Mouse (Mus musculus) embryonic facial prominence, embryonic 12.5 days (tissue): ENCODE data around the gene 1110008P14Rik. TPM values are rescaled to one million over a fixed set of nuclear protein-coding genes. Genes with fewer than 3 reads are reported as not detected.

ENCODE experiments used
- ATAC-seq: fragments of 200-750 bp; cut with Nextera tagmentation; 2 replicates; pipeline ENCODE4 v1.8.0; 2017; ENCODE audit not compliant: insufficient number of reproducible peaks, insufficient read depth, low FRiP score, low TSS enrichment
- H3K27ac ChIP-seq: fragments of 300-500 bp; sonication (generic); 2 replicates; pipeline ENCODE4 v1.5.1; 2016; ENCODE audit warnings: mild to moderate bottlenecking
- H3K27me3 ChIP-seq: fragments of 300-500 bp; sonication (generic); 2 replicates; pipeline ENCODE4 v1.6.1; 2016; ENCODE audit warnings: mild to moderate bottlenecking, moderate library complexity
- H3K36me3 ChIP-seq: fragments of 300-500 bp; sonication (generic); 2 replicates; pipeline ENCODE4 v1.6.1; 2016; ENCODE audit warnings: mild to moderate bottlenecking
- H3K4me1 ChIP-seq: fragments of 300-500 bp; sonication (generic); 2 replicates; pipeline ENCODE4 v1.6.1; 2016
- H3K4me2 ChIP-seq: fragments of 300-500 bp; sonication (generic); replicated peaks from 2 replicates; pipeline ENCODE4 v1.6.1; 2016; ENCODE audit warnings: mild to moderate bottlenecking, moderate library complexity
- H3K4me3 ChIP-seq: fragments of 300-500 bp; sonication (generic); 2 replicates; pipeline ENCODE4 v1.5.1; 2016; ENCODE audit warnings: mild to moderate bottlenecking
- H3K9ac ChIP-seq: fragments of 300-500 bp; sonication (generic); 2 replicates; pipeline ENCODE4 v1.6.1; 2016; ENCODE audit warnings: mild to moderate bottlenecking, moderate library complexity
- H3K9me3 ChIP-seq: fragments of 300-500 bp; sonication (generic); 2 replicates; pipeline ENCODE4 v1.6.1; 2016; ENCODE audit warnings: mild to moderate bottlenecking, moderate library complexity
- WGBS: fragments of 180-500 bp; shearing (Covaris S2); methylation state at CpG from one replicate; pipeline ENCODE4 v1.1.7; 2016; 5-methylcytosine and 5-hydroxymethylcytosine counted together
- polyA plus RNA-seq: library from polyadenylated mRNA; unstranded; fragments of >200 nt; fragmentation: Nextera tagmentation; extraction: Ambion mirVana; gene quantifications from 2 replicates; pipeline ENCODE4 v1.2.1, GENCODE M21; 2016

Gene 1110008P14Rik
- polyA plus RNA-seq, 1 experiment from 2014 or later: 53.9 TPM

- 0 out of 2 replicates have a peak overlapping the region, but pooled peaks have one; percentile 5 for H3K9ac ChIP-seq
- no peak overlapping the region for H3K4me3 ChIP-seq
- peaks cover 19% of the 10 kb centered on the region; the same call in 1 of the 2 replicates for H3K36me3 ChIP-seq
- no peak overlapping the region for H3K4me2 ChIP-seq
- no peaks in the 10 kb centered on the region for H3K9me3 ChIP-seq
- H3K4me1 ChIP-seq: peaks cover 30% of the 10 kb centered on the region
- WGBS: 39% methylated on average over 8 of the region's 8 CpGs
- no peak for ATAC-seq
- no peak overlapping the region for H3K27ac ChIP-seq
- no peaks in the 10 kb centered on the region for H3K27me3 ChIP-seq
These were observed 32.0 kb downstream of the 1110008P14Rik start for GRCm38 (mm10) chr2:32349625-32350255.

DNA sequence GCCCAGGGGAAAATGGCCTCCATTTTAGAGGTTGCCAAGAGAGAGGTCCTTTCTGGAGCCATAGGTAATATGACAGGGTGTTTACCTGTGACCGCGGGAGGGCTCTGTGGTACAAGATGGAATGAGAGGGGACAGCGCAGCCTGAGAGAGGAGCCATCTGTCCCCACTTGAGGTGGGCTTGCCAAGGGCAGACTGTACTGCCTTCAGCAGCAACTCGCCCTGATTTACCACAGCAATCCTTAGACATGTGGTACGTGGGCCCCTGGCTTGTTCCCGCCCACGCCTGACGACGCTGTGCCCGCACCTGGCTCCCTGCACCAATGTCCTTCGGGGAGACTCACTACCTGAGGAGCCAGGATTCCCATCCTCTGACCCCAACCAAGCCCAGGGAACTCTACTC lies 33.4 kb downstream of the 1110008P14Rik start:
- H3K4me2 ChIP-seq: no peak overlapping the region
- no peaks in the 10 kb centered on the region for H3K27me3 ChIP-seq
- H3K9me3 ChIP-seq: no peaks in the 10 kb centered on the region
- H3K4me3 ChIP-seq: no peak overlapping the region
- H3K27ac ChIP-seq: no peak overlapping the region
- H3K36me3 ChIP-seq: peaks cover 28% of the 10 kb centered on the region; the same call in 1 of the 2 replicates
- H3K4me1 ChIP-seq: peaks cover 26% of the 10 kb centered on the region
- no peak overlapping the region for H3K9ac ChIP-seq
- 82% methylated on average over 11 of the region's 11 CpGs for WGBS
- no peak for ATAC-seq

- Histone ChIP-seq H3K36me3 (peaks cover 28% of the 10 kb centered on the region; the same call in 1 of the 2 replicates), H3K27ac (no peak overlapping the region), H3K9me3 (no peaks in the 10 kb centered on the region), H3K4me1 (peaks cover 25% of the 10 kb centered on the region), H3K4me3 (no peak overlapping the region), H3K4me2 (no peak overlapping the region), H3K27me3 (no peaks in the 10 kb centered on the region), H3K9ac (no peak overlapping the region)
- ATAC-seq: no peak
- WGBS: 76% methylated on average over 6 of the region's 6 CpGs
These were observed 34.7 kb downstream of the 1110008P14Rik start for GRCm38 (mm10) chr2:32347019-32347418.

DNA sequence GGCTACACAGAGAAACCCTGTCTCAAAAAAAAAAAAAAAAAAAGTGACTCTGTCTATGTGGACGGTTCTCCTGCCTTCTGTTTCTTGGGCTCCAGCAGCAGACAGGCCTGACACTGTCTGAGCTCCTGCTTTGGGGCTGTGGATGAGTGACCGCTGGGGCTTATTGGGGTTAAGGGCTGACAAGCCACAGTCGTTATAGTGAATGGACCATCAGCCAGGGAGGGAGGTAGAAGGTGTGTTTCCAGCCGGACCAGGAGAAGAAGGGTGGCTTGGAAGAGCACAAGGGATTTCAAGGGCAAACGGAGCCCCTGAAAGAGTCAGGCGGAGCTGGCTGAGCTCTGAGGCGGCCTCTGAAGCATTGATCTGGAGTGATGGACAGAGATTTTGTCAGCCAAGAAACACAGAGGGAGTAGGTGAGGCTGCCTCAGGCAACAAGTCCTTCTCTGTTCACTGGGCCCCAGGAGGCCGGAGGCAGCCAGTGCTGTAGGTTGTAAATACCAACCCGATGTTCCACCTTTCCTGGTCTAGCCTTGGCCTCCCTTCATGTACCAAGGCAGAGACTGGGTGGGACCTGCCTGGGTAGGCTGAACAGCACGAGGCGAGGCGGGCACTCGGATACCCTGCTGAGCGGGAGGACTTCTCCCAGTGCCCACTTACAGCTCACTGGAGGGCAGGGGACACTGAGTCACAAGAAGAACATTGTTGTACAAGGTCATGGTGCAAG lies 37.0 kb downstream of the 1110008P14Rik start:
- no peak overlapping the region for H3K4me3 ChIP-seq
- no peaks in the 10 kb centered on the region for H3K27me3 ChIP-seq
- no peak overlapping the region for H3K4me2 ChIP-seq
- WGBS: 70% methylated on average over 14 of the region's 14 CpGs
- H3K9me3 ChIP-seq: no peaks in the 10 kb centered on the region
- H3K9ac ChIP-seq: no peak overlapping the region
- peaks cover 34% of the 10 kb centered on the region for H3K36me3 ChIP-seq
- H3K27ac ChIP-seq: no peak overlapping the region
- peaks cover 3% of the 10 kb centered on the region for H3K4me1 ChIP-seq
- ATAC-seq: no peak

DNA sequence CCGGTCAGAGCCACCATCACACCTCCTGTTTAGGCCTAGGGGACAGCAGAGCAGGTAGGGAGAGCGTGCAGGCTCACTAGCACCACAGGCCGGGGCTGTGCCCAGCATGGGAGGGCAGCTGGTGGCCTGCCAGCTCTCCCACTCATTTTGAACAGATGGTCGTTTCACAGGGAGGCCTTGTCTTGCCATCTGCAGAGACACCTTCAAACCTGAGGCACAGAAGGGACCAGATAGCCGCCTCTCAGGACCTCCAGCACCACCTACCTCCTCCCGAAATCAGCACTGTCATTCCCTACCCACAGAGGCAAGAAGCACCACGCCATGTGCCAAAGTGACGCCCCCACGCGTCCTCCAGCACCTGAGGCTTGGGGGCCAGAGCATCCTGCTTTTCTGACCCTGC lies 37.7 kb downstream of the 1110008P14Rik start:
- Histone ChIP-seq H3K4me3 (no peak overlapping the region), H3K27ac (no peak overlapping the region), H3K9me3 (no peaks in the 10 kb centered on the region), H3K36me3 (peaks cover 40% of the 10 kb centered on the region), H3K27me3 (no peaks in the 10 kb centered on the region), H3K4me2 (no peak overlapping the region), H3K9ac (no peak overlapping the region), H3K4me1 (no peaks in the 10 kb centered on the region)
- 81% methylated on average over 10 of the region's 10 CpGs for WGBS
- no peak for ATAC-seq

DNA sequence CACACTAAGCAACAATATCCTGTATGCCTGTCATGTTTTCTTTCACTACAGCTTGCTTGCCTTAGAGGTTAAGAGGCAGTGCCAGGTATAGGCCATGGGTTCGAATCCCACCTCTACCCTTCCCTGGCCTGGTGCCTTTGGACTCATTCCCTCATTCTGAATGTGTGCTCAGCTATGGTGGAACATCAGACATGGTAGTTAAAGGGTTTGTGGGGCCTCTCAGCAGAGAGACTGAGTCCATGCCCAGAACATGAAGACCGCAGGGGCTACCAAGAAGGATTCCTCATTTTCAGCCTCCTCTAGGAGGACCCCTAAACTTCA lies 38.4 kb downstream of the 1110008P14Rik start:
- H3K9ac ChIP-seq: no peak overlapping the region
- no peak overlapping the region for H3K27ac ChIP-seq

GRCm38 (mm10) chr2:32342539-32343350 lies 39.0 kb downstream of the 1110008P14Rik start:
- no peaks in the 10 kb centered on the region for H3K9me3 ChIP-seq
- 77% methylated on average over 6 of the region's 6 CpGs for WGBS
- H3K4me3 ChIP-seq: no peak overlapping the region
- H3K9ac ChIP-seq: 0 out of 2 replicates have a peak overlapping the region, but pooled peaks have one; percentile 7
- H3K4me2 ChIP-seq: no peak overlapping the region
- H3K36me3 ChIP-seq: peaks cover 40% of the 10 kb centered on the region
- no peaks in the 10 kb centered on the region for H3K4me1 ChIP-seq
- no peak overlapping the region for H3K27ac ChIP-seq
- no peaks in the 10 kb centered on the region for H3K27me3 ChIP-seq
- peak; percentile 23; the same call in 1 of the 2 replicates for ATAC-seq

More for the DNA sequence above, 38.4 kb downstream of the 1110008P14Rik start:
- ATAC-seq: no peak
- Histone ChIP-seq H3K4me1 (no peaks in the 10 kb centered on the region), H3K36me3 (peaks cover 37% of the 10 kb centered on the region), H3K27me3 (no peaks in the 10 kb centered on the region), H3K9me3 (no peaks in the 10 kb centered on the region), H3K4me2 (no peak overlapping the region), H3K4me3 (no peak overlapping the region)
- WGBS: 97% methylated on average over 2 of the region's 2 CpGs

DNA sequence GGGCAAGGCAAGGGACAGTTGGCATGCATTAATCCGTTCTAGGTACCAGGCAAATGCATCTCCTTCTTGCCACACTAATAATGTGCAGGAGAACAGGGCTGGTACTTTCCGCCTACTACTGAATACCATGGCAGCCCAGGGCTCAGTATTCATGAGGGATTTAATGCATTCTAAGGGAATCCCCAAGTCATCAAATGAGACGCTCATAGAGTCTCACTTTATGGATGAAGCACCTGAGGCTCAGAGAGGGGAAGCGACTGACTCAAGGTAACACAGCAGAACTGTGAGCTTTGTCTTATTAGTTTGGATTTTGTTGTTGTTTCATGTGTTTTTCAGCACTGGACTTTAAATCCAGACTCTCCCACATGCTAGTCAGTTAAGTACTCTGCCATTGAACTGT lies 39.7 kb downstream of the 1110008P14Rik start:
- H3K27me3 ChIP-seq: no peaks in the 10 kb centered on the region
- whole genome bisulfite sequencing: 87% methylated on average over 4 of the region's 4 CpGs

GRCm38 (mm10) chr2:32341634-32341939 lies 40.2 kb downstream of the 1110008P14Rik start:
- Histone ChIP-seq H3K4me1 (no peaks in the 10 kb centered on the region), H3K27ac (no peak overlapping the region), H3K27me3 (no peaks in the 10 kb centered on the region), H3K36me3 (peaks cover 45% of the 10 kb centered on the region), H3K4me2 (no peak overlapping the region), H3K4me3 (no peak overlapping the region), H3K9me3 (no peaks in the 10 kb centered on the region), H3K9ac (no peak overlapping the region)
- WGBS: 85% methylated on average over 4 of the region's 4 CpGs
- no peak for ATAC-seq

More for the DNA sequence above, 39.7 kb downstream of the 1110008P14Rik start:
- Histone ChIP-seq H3K9me3 (no peaks in the 10 kb centered on the region), H3K4me2 (no peak overlapping the region), H3K9ac (no peak overlapping the region), H3K27ac (no peak overlapping the region), H3K36me3 (peaks cover 45% of the 10 kb centered on the region), H3K4me3 (no peak overlapping the region), H3K4me1 (no peaks in the 10 kb centered on the region)
- ATAC-seq: no peak

- 77% methylated on average over 13 of the region's 13 CpGs for WGBS
- no peak overlapping the region for H3K9ac ChIP-seq
- no peaks in the 10 kb centered on the region for H3K4me1 ChIP-seq
- H3K36me3 ChIP-seq: peaks cover 49% of the 10 kb centered on the region
- no peak overlapping the region for H3K27ac ChIP-seq
- no peaks in the 10 kb centered on the region for H3K27me3 ChIP-seq
- no peak for ATAC-seq
- H3K4me2 ChIP-seq: no peak overlapping the region
- H3K9me3 ChIP-seq: no peaks in the 10 kb centered on the region
- H3K4me3 ChIP-seq: no peak overlapping the region
These were observed 40.7 kb downstream of the 1110008P14Rik start for GRCm38 (mm10) chr2:32340836-32341633.

GRCm38 (mm10) chr2:32339912-32340642 lies 41.7 kb downstream of the 1110008P14Rik start:
- peaks cover 58% of the 10 kb centered on the region for H3K36me3 ChIP-seq
- 49% methylated on average over 26 of the region's 26 CpGs for WGBS
- no peaks in the 10 kb centered on the region for H3K4me1 ChIP-seq
- H3K27me3 ChIP-seq: no peaks in the 10 kb centered on the region
- no peak overlapping the region for H3K4me3 ChIP-seq
- ATAC-seq: no peak
- no peaks in the 10 kb centered on the region for H3K9me3 ChIP-seq
- no peak overlapping the region for H3K27ac ChIP-seq
- no peak overlapping the region for H3K9ac ChIP-seq
- no peak overlapping the region for H3K4me2 ChIP-seq
